Comparison of ENCODE assay signal across 18 mouse cellular contexts in genomic region chr7:19712414-19712813, GRCm38 (mm10). TPM values are rescaled to one million over a fixed set of nuclear protein-coding genes. Genes with fewer than 3 reads are reported as not detected.
A peak's percentile ranks its signal among the peaks of the same experiment; 100 is the strongest.
DNase-seq lines count a peak whose midpoint lies in the region; ATAC-seq and TF ChIP-seq lines count a peak whose summit lies in the region.
"Had no signal": no experiment of that assay in that cellular context is flagged by ENCODE, and none has a peak within 500 bp of the region (broad histone marks: within the 10 kb centered on the region; RNA-seq: fewer than 3 reads in every experiment).

No protein-coding gene starts in this region.

- ATAC-seq in cerebellum, adult (ENCODE audit: insufficient number of reproducible peaks, low FRiP score, low TSS enrichment), result no peak

- no peak overlapping the region for H3K4me3 ChIP-seq in left cerebral cortex, adult 2 months
- no peak overlapping the region; the same call in 1 of the 2 replicates for H3K4me3 ChIP-seq in E14TG2a.4 (replicated peaks; ENCODE audit: low read length)
- H3K4me3 ChIP-seq in cortical plate, adult 2 months (ENCODE audit: insufficient read depth, low read length), result no peak overlapping the region
- H3K4me3 ChIP-seq in heart, embryonic 10.5 days, result no peak overlapping the region
- H3K4me3 ChIP-seq: embryonic facial prominence, embryonic 12.5 days; kidney, embryonic 15.5 days; neural tube, embryonic 12.5 days had no signal

- TF ChIP-seq POLR2A in cortical plate, adult 2 months (IDR thresholded peaks at IDR 0.05; ENCODE audit: extremely low read depth, insufficient read depth, low read length), result no peak

- peak; percentile 61 for TF ChIP-seq CTCF in left cerebral cortex, adult 2 months (IDR thresholded peaks at IDR 0.05)
- peak; percentile 29 for TF ChIP-seq CTCF in E14TG2a.4 (conservative IDR thresholded peaks at IDR 0.05; ENCODE audit: low read length)
- TF ChIP-seq CTCF in cortical plate, adult 2 months (IDR thresholded peaks at IDR 0.05; ENCODE audit: extremely low read depth, insufficient read depth, low read length), result 0 out of 2 replicates have a peak, but pooled peaks have one; percentile 14

- no peaks in the 10 kb centered on the region for H3K9me3 ChIP-seq in E14TG2a.4 (ENCODE audit: low read length)
- no peaks in the 10 kb centered on the region for H3K9me3 ChIP-seq in heart, embryonic 10.5 days
- H3K9me3 ChIP-seq: embryonic facial prominence, embryonic 12.5 days; kidney, embryonic 15.5 days; neural tube, embryonic 12.5 days had no signal

- peaks cover 75% of the 10 kb centered on the region for H3K36me3 ChIP-seq in E14TG2a.4 (ENCODE audit: insufficient read depth, low read length)
- peaks cover 69% of the 10 kb centered on the region for H3K36me3 ChIP-seq in heart, embryonic 10.5 days

- no peaks in the 10 kb centered on the region for H3K27me3 ChIP-seq in E14TG2a.4 (ENCODE audit: insufficient read depth, low read length)
- H3K27me3 ChIP-seq in heart, embryonic 10.5 days (ENCODE audit: insufficient read depth, poor library complexity, severe bottlenecking), result no peaks in the 10 kb centered on the region
- H3K27me3 ChIP-seq: embryonic facial prominence, embryonic 12.5 days; kidney, embryonic 15.5 days; neural tube, embryonic 12.5 days had no signal

- H3K4me1 ChIP-seq in E14TG2a.4 (replicated peaks; ENCODE audit: low read depth, low read length), result peaks cover 67% of the 10 kb centered on the region
- no peaks in the 10 kb centered on the region for H3K4me1 ChIP-seq in cortical plate, adult 2 months (ENCODE audit: control insufficient read depth, insufficient read depth, low read length)
- H3K4me1 ChIP-seq in heart, embryonic 10.5 days, result peaks cover 21% of the 10 kb centered on the region

- no peak overlapping the region for H3K27ac ChIP-seq in left cerebral cortex, adult 2 months
- H3K27ac ChIP-seq in cortical plate, adult 2 months (ENCODE audit: insufficient read depth, low read length), result no peak overlapping the region
- no peak overlapping the region for H3K27ac ChIP-seq in heart, embryonic 10.5 days
- H3K27ac ChIP-seq: embryonic facial prominence, embryonic 12.5 days; kidney, embryonic 15.5 days; neural tube, embryonic 12.5 days had no signal

- DNase-seq in cerebellum, adult 9-11 months, result peak; percentile 37
- DNase-seq in left cerebral cortex, adult 2 months (ENCODE audit: extremely low spot score in 1 of 2, low spot score in 2 of 2), result no peak
- no peak for DNase-seq in left cerebral cortex, adult 9 months (ENCODE audit: low spot score in 2 of 2)
- no peak for DNase-seq in frontal cortex, postnatal 36 days (ENCODE audit: low spot score in 2 of 2)
- DNase-seq in heart, embryonic 10.5 days (ENCODE audit: low spot score), result no peak
- DNase-seq: layer of hippocampus, postnatal 36 days had no signal

- 80% methylated on average over 4 of the region's 4 CpGs for WGBS in heart, embryonic 10.5 days

- intact Hi-C loops in left cerebral cortex, adult 2 months (cut with DNase I), result loop anchor here (10.0 kb wide), 1 partner anchor 708 kb away; the partner anchor contains the start of gene Irf2bp1

RNA-seq across cellular contexts. Expression of gene Tomm40, which starts 2.8 kb away (rescaled TPM):
- total RNA-seq in left cerebral cortex, adult 2 months (2021), result 100 to 1,000 TPM; 117 TPM
- 108 TPM in 2 replicates for polyA plus RNA-seq in cortical plate, adult 2 months (2012; rRNA removed)
- polyA plus RNA-seq in heart, embryonic 10.5 days (2016; fragmentation: Nextera tagmentation; extraction: Ambion mirVana), result 237 and 260 TPM in 2 replicates

RNA-seq across cellular contexts. Expression of gene Apoe, which starts 13.4 kb away (rescaled TPM):
- total RNA-seq in left cerebral cortex, adult 2 months (2021), result 1,000 to 10,000 TPM; 1,824 to 1,912 TPM
- 4,294 and 4,561 TPM in 2 replicates for polyA plus RNA-seq in cortical plate, adult 2 months (2012; rRNA removed)
- polyA plus RNA-seq in heart, embryonic 10.5 days (2016; fragmentation: Nextera tagmentation; extraction: Ambion mirVana), result 326 and 523 TPM in 2 replicates

RNA-seq across cellular contexts. Expression of gene Apoc1, which starts 20.0 kb away (rescaled TPM):
- 1 to 10 TPM; 3.5 to 3.7 TPM for total RNA-seq in left cerebral cortex, adult 2 months (2021)
- polyA plus RNA-seq in cortical plate, adult 2 months (2012; rRNA removed), result 1.3 and 1.4 TPM in 2 replicates
- polyA plus RNA-seq in heart, embryonic 10.5 days (2016; fragmentation: Nextera tagmentation; extraction: Ambion mirVana), result 5.4 and 19.9 TPM in 2 replicates
- polyA plus RNA-seq: C2C12 had no signal

RNA-seq across cellular contexts. Expression of gene Apoc4, which starts 31.1 kb away (rescaled TPM):
- not detected for total RNA-seq in left cerebral cortex, adult 2 months (2021)
- not detected in 2 replicates for polyA plus RNA-seq in cortical plate, adult 2 months (2012; rRNA removed)
- 0.65 TPM in 1 of 2 replicates, not detected in the other for polyA plus RNA-seq in heart, embryonic 10.5 days (2016; fragmentation: Nextera tagmentation; extraction: Ambion mirVana)
- total RNA-seq: heart, adult 18-20 months; layer of hippocampus, postnatal 36 days had no signal
- polyA plus RNA-seq: C2C12; embryonic facial prominence, embryonic 12.5 days; hindbrain, embryonic 11.5 days; midbrain, embryonic 11.5 days; neural tube, embryonic 12.5 days; testis, adult 2 months had no signal

RNA-seq across cellular contexts. Expression of gene Gm44805, which starts 31.2 kb away (rescaled TPM):
- not detected for total RNA-seq in left cerebral cortex, adult 2 months (2021)
- not detected in 2 replicates for polyA plus RNA-seq in cortical plate, adult 2 months (2012; rRNA removed)
- polyA plus RNA-seq in heart, embryonic 10.5 days (2016; fragmentation: Nextera tagmentation; extraction: Ambion mirVana), result 0.46 TPM in 1 of 2 replicates, not detected in the other
- total RNA-seq: heart, adult 18-20 months; layer of hippocampus, postnatal 36 days had no signal
- polyA plus RNA-seq: C2C12; embryonic facial prominence, embryonic 12.5 days; hindbrain, embryonic 11.5 days; limb, embryonic 14.5 days; midbrain, embryonic 11.5 days; neural tube, embryonic 12.5 days; testis, adult 2 months had no signal
